Mouse (Mus musculus): ENCODE measurements around the gene Fam20a. TPM values are rescaled to one million over a fixed set of nuclear protein-coding genes. Genes with fewer than 3 reads are reported as not detected.

The Fam20a gene
- polyA plus RNA-seq, 1 experiment, result 25.3 TPM

GRCm38 (mm10) chr11:109672881-109673739, 49.0 kb downstream of the Fam20a start:
- H3K36me3 ChIP-seq (ENCODE audit: control insufficient read depth, insufficient read depth, low read length), result peaks cover 27% of the 10 kb centered on the region
- WGBS, result 66% methylated on average over 21 of the region's 21 CpGs
- TF ChIP-seq POLR2A (IDR thresholded peaks at IDR 0.05; ENCODE audit: low read depth, low read length) (no peak), CTCF (IDR thresholded peaks at IDR 0.05; ENCODE audit: extremely low read depth, insufficient read length, insufficient replicate concordance, low read depth, low read length) (no peak)
- no peak overlapping the region for H3K27ac ChIP-seq (ENCODE audit: insufficient read depth, low read depth, low read length)
- no peak overlapping the region for H3K4me3 ChIP-seq (ENCODE audit: low read depth, low read length)
- H3K27me3 ChIP-seq (ENCODE audit: control insufficient read depth, insufficient read depth, low read length), result no peaks in the 10 kb centered on the region
- peaks cover 3% of the 10 kb centered on the region for H3K4me1 ChIP-seq (ENCODE audit: control insufficient read depth, insufficient read depth, insufficient read length, low read length)

DNA sequence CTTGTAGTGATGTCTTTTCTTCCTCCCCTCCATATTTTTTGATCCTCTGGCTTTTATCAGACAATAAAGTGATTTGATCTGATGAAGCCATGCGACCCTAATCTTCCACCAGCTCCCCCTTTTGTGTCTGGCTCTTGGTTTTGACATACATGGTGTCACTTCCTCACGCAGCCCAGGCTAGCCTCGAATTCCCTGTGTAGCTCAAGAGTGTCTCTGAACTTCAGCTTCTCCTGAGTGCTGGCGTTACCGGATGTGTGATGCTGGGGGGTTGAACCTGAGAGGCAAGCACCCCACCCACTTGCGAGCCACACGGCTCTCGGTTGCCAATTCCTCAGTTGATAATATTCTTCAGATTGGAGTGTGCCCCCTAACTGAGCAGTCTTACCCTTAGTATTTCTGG, 49.7 kb downstream of the Fam20a start:
- 75% methylated on average over 8 of the region's 8 CpGs for WGBS

GRCm38 (mm10) chr11:109672021-109672324, 50.1 kb downstream of the Fam20a start:
- 74% methylated on average over 5 of the region's 5 CpGs for WGBS
- Histone ChIP-seq H3K27ac (ENCODE audit: insufficient read depth, low read depth, low read length) (no peak overlapping the region), H3K4me3 (ENCODE audit: low read depth, low read length) (no peak overlapping the region), H3K4me1 (ENCODE audit: control insufficient read depth, insufficient read depth, insufficient read length, low read length) (peaks cover 3% of the 10 kb centered on the region), H3K36me3 (ENCODE audit: control insufficient read depth, insufficient read depth, low read length) (peaks cover 34% of the 10 kb centered on the region), H3K27me3 (ENCODE audit: control insufficient read depth, insufficient read depth, low read length) (no peaks in the 10 kb centered on the region)
- TF ChIP-seq CTCF (IDR thresholded peaks at IDR 0.05; ENCODE audit: extremely low read depth, insufficient read length, insufficient replicate concordance, low read depth, low read length) (no peak), POLR2A (IDR thresholded peaks at IDR 0.05; ENCODE audit: low read depth, low read length) (no peak)

More for the DNA sequence above, 49.7 kb downstream of the Fam20a start:
- TF ChIP-seq POLR2A (IDR thresholded peaks at IDR 0.05; ENCODE audit: low read depth, low read length), result no peak
- no peak for TF ChIP-seq CTCF (IDR thresholded peaks at IDR 0.05; ENCODE audit: extremely low read depth, insufficient read length, insufficient replicate concordance, low read depth, low read length)
- no peaks in the 10 kb centered on the region for H3K27me3 ChIP-seq (ENCODE audit: control insufficient read depth, insufficient read depth, low read length)
- H3K36me3 ChIP-seq (ENCODE audit: control insufficient read depth, insufficient read depth, low read length), result peaks cover 31% of the 10 kb centered on the region
- H3K4me1 ChIP-seq (ENCODE audit: control insufficient read depth, insufficient read depth, insufficient read length, low read length), result peaks cover 3% of the 10 kb centered on the region
- no peak overlapping the region for H3K4me3 ChIP-seq (ENCODE audit: low read depth, low read length)
- no peak overlapping the region for H3K27ac ChIP-seq (ENCODE audit: insufficient read depth, low read depth, low read length)

- peaks cover 40% of the 10 kb centered on the region for H3K36me3 ChIP-seq (ENCODE audit: control insufficient read depth, insufficient read depth, low read length)
- no peak for TF ChIP-seq POLR2A (IDR thresholded peaks at IDR 0.05; ENCODE audit: low read depth, low read length)
- TF ChIP-seq CTCF (IDR thresholded peaks at IDR 0.05; ENCODE audit: extremely low read depth, insufficient read length, insufficient replicate concordance, low read depth, low read length), result no peak
- 80% methylated on average over 6 of the region's 6 CpGs for WGBS
- H3K27me3 ChIP-seq (ENCODE audit: control insufficient read depth, insufficient read depth, low read length), result no peaks in the 10 kb centered on the region
- H3K4me1 ChIP-seq (ENCODE audit: control insufficient read depth, insufficient read depth, insufficient read length, low read length), result peaks cover 3% of the 10 kb centered on the region
- no peak overlapping the region for H3K4me3 ChIP-seq (ENCODE audit: low read depth, low read length)
- peak overlapping the region; percentile 25; the same call in 1 of the 2 replicates for H3K27ac ChIP-seq (ENCODE audit: insufficient read depth, low read depth, low read length)
Observed at GRCm38 (mm10) chr11:109671136-109672020, 50.7 kb downstream of the Fam20a start.

- Histone ChIP-seq H3K4me3 (ENCODE audit: low read depth, low read length) (no peak overlapping the region), H3K36me3 (ENCODE audit: control insufficient read depth, insufficient read depth, low read length) (peaks cover 50% of the 10 kb centered on the region), H3K4me1 (ENCODE audit: control insufficient read depth, insufficient read depth, insufficient read length, low read length) (peaks cover 3% of the 10 kb centered on the region), H3K27ac (ENCODE audit: insufficient read depth, low read depth, low read length) (peak overlapping the region; percentile 44), H3K27me3 (ENCODE audit: control insufficient read depth, insufficient read depth, low read length) (no peaks in the 10 kb centered on the region)
- peak; percentile 39; the same call in 1 of the 2 replicates for TF ChIP-seq CTCF (IDR thresholded peaks at IDR 0.05; ENCODE audit: extremely low read depth, insufficient read length, insufficient replicate concordance, low read depth, low read length)
- no peak for TF ChIP-seq POLR2A (IDR thresholded peaks at IDR 0.05; ENCODE audit: low read depth, low read length)
- WGBS, result 47% methylated on average over 14 of the region's 14 CpGs
Observed at GRCm38 (mm10) chr11:109670026-109670916, 51.8 kb downstream of the Fam20a start.

- H3K4me3 ChIP-seq (ENCODE audit: low read depth, low read length), result no peak overlapping the region
- WGBS, result 85% methylated on average over 8 of the region's 8 CpGs
- peaks cover 53% of the 10 kb centered on the region for H3K36me3 ChIP-seq (ENCODE audit: control insufficient read depth, insufficient read depth, low read length)
- TF ChIP-seq CTCF (IDR thresholded peaks at IDR 0.05; ENCODE audit: extremely low read depth, insufficient read length, insufficient replicate concordance, low read depth, low read length) (no peak), POLR2A (IDR thresholded peaks at IDR 0.05; ENCODE audit: low read depth, low read length) (no peak)
- H3K27ac ChIP-seq (ENCODE audit: insufficient read depth, low read depth, low read length), result no peak overlapping the region
- H3K27me3 ChIP-seq (ENCODE audit: control insufficient read depth, insufficient read depth, low read length), result no peaks in the 10 kb centered on the region
- peaks cover 3% of the 10 kb centered on the region for H3K4me1 ChIP-seq (ENCODE audit: control insufficient read depth, insufficient read depth, insufficient read length, low read length)
Observed at GRCm38 (mm10) chr11:109669149-109669708, 52.9 kb downstream of the Fam20a start.

Measured in small intestine, adult 2 months (tissue).